Mouse (Mus musculus): ENCODE measurements around the gene Srgap2. TPM values are rescaled to one million over a fixed set of nuclear protein-coding genes. Genes with fewer than 3 reads are reported as not detected.
"Not testable (repeated sequence)": the region's sequence is repeated elsewhere in the genome, so short reads cannot be mapped to it uniquely, and the experiment has no call there.

Srgap2 gene
- total RNA-seq (2014; rRNA removed) (6.6 and 10.6 TPM in 2 replicates), polyA plus RNA-seq (2012; rRNA removed) (5.8 and 7.4 TPM in 2 replicates)

- TF ChIP-seq CTCF (IDR thresholded peaks at IDR 0.05; ENCODE audit: low read depth, low read length) (no peak), POLR2A (IDR thresholded peaks at IDR 0.05; ENCODE audit: extremely low read depth, insufficient read depth, low read length) (peak; percentile 93)
- H3K27ac ChIP-seq (replicated peaks; ENCODE audit: insufficient read depth, low read depth, low read length), result peak within 1 kb of the TSS; percentile 67
- H3K79me2 ChIP-seq (ENCODE audit: control insufficient read depth, insufficient read depth, low read length), result peaks cover 16% of the 10 kb centered on the region; the same call in 1 of the 2 replicates
- no peaks in the 10 kb centered on the region for H3K36me3 ChIP-seq (ENCODE audit: control insufficient read depth, insufficient read depth, low read length)
- peak; percentile 100 for DNase-seq (ENCODE audit: extremely low read depth, low read depth, low spot score)
- peak within 1 kb of the TSS; percentile 79 for H3K9ac ChIP-seq (ENCODE audit: low read depth, low read length)
- peak within 1 kb of the TSS; percentile 90 for H3K4me3 ChIP-seq (ENCODE audit: insufficient read depth, low read depth, low read length)
- peaks cover 8% of the 10 kb centered on the region for H3K4me1 ChIP-seq (ENCODE audit: control insufficient read depth, insufficient read depth, low read length)
- WGBS, result under 1% methylated on average over 44 of the region's 44 CpGs
- no peaks in the 10 kb centered on the region for H3K27me3 ChIP-seq (ENCODE audit: control insufficient read depth, insufficient read depth, low read length)
These were observed at the start of gene Srgap2, which contains the start of gene Fam72a for GRCm38 (mm10) chr1:131527281-131528080. Srgap2 (minus strand) TSS chr1:131527352. Fam72a (plus strand) TSS chr1:131527903.

GRCm38 (mm10) chr1:131573721-131574120 lies 46.6 kb upstream of the Srgap2 start:
- no peaks in the 10 kb centered on the region for H3K36me3 ChIP-seq (ENCODE audit: control insufficient read depth, insufficient read depth, low read length)
- no peak overlapping the region for H3K27ac ChIP-seq (replicated peaks; ENCODE audit: insufficient read depth, low read depth, low read length)
- peak; percentile 27 for DNase-seq (ENCODE audit: extremely low read depth, low read depth, low spot score)
- TF ChIP-seq CTCF (IDR thresholded peaks at IDR 0.05; ENCODE audit: low read depth, low read length) (no peak), POLR2A (IDR thresholded peaks at IDR 0.05; ENCODE audit: extremely low read depth, insufficient read depth, low read length) (no peak)
- H3K4me3 ChIP-seq (ENCODE audit: insufficient read depth, low read depth, low read length), result no peak overlapping the region
- H3K9ac ChIP-seq (ENCODE audit: low read depth, low read length), result no peak overlapping the region
- 92% methylated on average over 14 of the region's 14 CpGs for WGBS
- no peaks in the 10 kb centered on the region for H3K27me3 ChIP-seq (ENCODE audit: control insufficient read depth, insufficient read depth, low read length)
- H3K4me1 ChIP-seq (ENCODE audit: control insufficient read depth, insufficient read depth, low read length), result no peaks in the 10 kb centered on the region
- H3K79me2 ChIP-seq (ENCODE audit: control insufficient read depth, insufficient read depth, low read length), result no peaks in the 10 kb centered on the region

GRCm38 (mm10) chr1:131570391-131570790 lies 43.2 kb upstream of the Srgap2 start:
- WGBS, result 35% methylated on average over 4 of the region's 4 CpGs
- no peaks in the 10 kb centered on the region for H3K36me3 ChIP-seq (ENCODE audit: control insufficient read depth, insufficient read depth, low read length)
- H3K27me3 ChIP-seq (ENCODE audit: control insufficient read depth, insufficient read depth, low read length), result no peaks in the 10 kb centered on the region
- H3K9ac ChIP-seq (ENCODE audit: low read depth, low read length), result no peak overlapping the region
- H3K79me2 ChIP-seq (ENCODE audit: control insufficient read depth, insufficient read depth, low read length), result no peaks in the 10 kb centered on the region
- TF ChIP-seq POLR2A (IDR thresholded peaks at IDR 0.05; ENCODE audit: extremely low read depth, insufficient read depth, low read length) (no peak), CTCF (IDR thresholded peaks at IDR 0.05; ENCODE audit: low read depth, low read length) (no peak)
- H3K4me3 ChIP-seq (ENCODE audit: insufficient read depth, low read depth, low read length), result no peak overlapping the region
- peak; percentile 86 for DNase-seq (ENCODE audit: extremely low read depth, low read depth, low spot score)
- no peaks in the 10 kb centered on the region for H3K4me1 ChIP-seq (ENCODE audit: control insufficient read depth, insufficient read depth, low read length)
- no peak overlapping the region for H3K27ac ChIP-seq (replicated peaks; ENCODE audit: insufficient read depth, low read depth, low read length)

- TF ChIP-seq POLR2A (IDR thresholded peaks at IDR 0.05; ENCODE audit: extremely low read depth, insufficient read depth, low read length) (no peak), CTCF (IDR thresholded peaks at IDR 0.05; ENCODE audit: low read depth, low read length) (no peak)
- WGBS, result 81% methylated on average over 6 of the region's 6 CpGs
- H3K27me3 ChIP-seq (ENCODE audit: control insufficient read depth, insufficient read depth, low read length), result no peaks in the 10 kb centered on the region
These were observed 42.6 kb upstream of the Srgap2 start for GRCm38 (mm10) chr1:131569721-131570120.

DNA sequence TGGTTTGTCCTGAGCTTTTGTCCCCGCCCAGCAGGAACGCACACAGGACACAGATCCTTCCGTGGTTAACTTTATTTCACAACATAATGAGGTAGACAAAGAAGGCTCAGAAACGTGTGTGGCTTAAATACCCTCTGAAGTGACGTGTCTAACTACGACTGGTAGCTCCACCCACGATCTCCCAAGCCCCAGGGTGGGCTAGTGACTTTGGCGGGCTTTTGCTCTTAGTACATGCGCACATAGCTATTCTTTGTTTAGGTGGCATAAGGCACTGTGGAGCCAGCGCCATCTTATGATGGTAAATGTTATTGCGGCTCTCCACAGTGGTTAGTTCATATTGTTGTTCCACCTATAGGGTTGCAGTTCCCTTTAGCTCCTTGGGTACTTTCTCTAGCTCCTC lies 38.9 kb upstream of the Srgap2 start:
- H3K9ac ChIP-seq (ENCODE audit: low read depth, low read length); H3K4me1 ChIP-seq (ENCODE audit: control insufficient read depth, insufficient read depth, low read length); H3K27ac ChIP-seq (replicated peaks; ENCODE audit: insufficient read depth, low read depth, low read length); DNase-seq (ENCODE audit: extremely low read depth, low read depth, low spot score); H3K36me3 ChIP-seq (ENCODE audit: control insufficient read depth, insufficient read depth, low read length); H3K4me3 ChIP-seq (ENCODE audit: insufficient read depth, low read depth, low read length); H3K27me3 ChIP-seq (ENCODE audit: control insufficient read depth, insufficient read depth, low read length); H3K79me2 ChIP-seq (ENCODE audit: control insufficient read depth, insufficient read depth, low read length): not testable (repeated sequence)
- WGBS, result 56% methylated on average over 11 of the region's 11 CpGs

More at GRCm38 (mm10) chr1:131569721-131570120, 42.6 kb upstream of the Srgap2 start:
- DNase-seq (ENCODE audit: extremely low read depth, low read depth, low spot score), result no peak
- Histone ChIP-seq H3K36me3 (ENCODE audit: control insufficient read depth, insufficient read depth, low read length) (no peaks in the 10 kb centered on the region), H3K4me1 (ENCODE audit: control insufficient read depth, insufficient read depth, low read length) (no peaks in the 10 kb centered on the region), H3K79me2 (ENCODE audit: control insufficient read depth, insufficient read depth, low read length) (no peaks in the 10 kb centered on the region), H3K4me3 (ENCODE audit: insufficient read depth, low read depth, low read length) (no peak overlapping the region), H3K27ac (replicated peaks; ENCODE audit: insufficient read depth, low read depth, low read length) (no peak overlapping the region), H3K9ac (ENCODE audit: low read depth, low read length) (no peak overlapping the region)

- 100% methylated on average over 2 of the region's 2 CpGs for WGBS
- DNase-seq (ENCODE audit: extremely low read depth, low read depth, low spot score), result no peak
- Histone ChIP-seq H3K9ac (ENCODE audit: low read depth, low read length) (no peak overlapping the region), H3K4me3 (ENCODE audit: insufficient read depth, low read depth, low read length) (no peak overlapping the region), H3K79me2 (ENCODE audit: control insufficient read depth, insufficient read depth, low read length) (no peaks in the 10 kb centered on the region), H3K27me3 (ENCODE audit: control insufficient read depth, insufficient read depth, low read length) (no peaks in the 10 kb centered on the region), H3K4me1 (ENCODE audit: control insufficient read depth, insufficient read depth, low read length) (no peaks in the 10 kb centered on the region), H3K27ac (replicated peaks; ENCODE audit: insufficient read depth, low read depth, low read length) (no peak overlapping the region), H3K36me3 (ENCODE audit: control insufficient read depth, insufficient read depth, low read length) (no peaks in the 10 kb centered on the region)
- no peak for TF ChIP-seq POLR2A (IDR thresholded peaks at IDR 0.05; ENCODE audit: extremely low read depth, insufficient read depth, low read length)
- no peak for TF ChIP-seq CTCF (IDR thresholded peaks at IDR 0.05; ENCODE audit: low read depth, low read length)
These were observed 34.9 kb upstream of the Srgap2 start for GRCm38 (mm10) chr1:131562081-131562480.
